Mouse (Mus musculus) embryonic facial prominence, embryonic 15.5 days (tissue): ENCODE data around the gene Nop16. TPM values are rescaled to one million over a fixed set of nuclear protein-coding genes. Genes with fewer than 3 reads are reported as not detected.

ENCODE experiments used
- ATAC-seq: fragments of 200-750 bp; cut with Nextera tagmentation; 2 replicates; pipeline ENCODE4 v1.8.0; 2017; ENCODE audit warnings: low read depth, moderate TSS enrichment; ENCODE audit not compliant: insufficient number of reproducible peaks, low FRiP score, low TSS enrichment
- H3K27ac ChIP-seq: fragments of 300-500 bp; sonication (generic); replicated peaks from 2 replicates; pipeline ENCODE4 v1.5.1; 2015; ENCODE audit warnings: mild to moderate bottlenecking, inconsistent platforms
- H3K27me3 ChIP-seq: fragments of 300-500 bp; sonication (generic); 2 replicates; pipeline ENCODE4 v1.6.1; 2015; ENCODE audit warnings: inconsistent platforms
- H3K36me3 ChIP-seq: fragments of 300-500 bp; sonication (generic); 2 replicates; pipeline ENCODE4 v1.6.1; 2015; ENCODE audit warnings: mild to moderate bottlenecking, inconsistent platforms
- H3K4me1 ChIP-seq: fragments of 300-500 bp; sonication (generic); 2 replicates; pipeline ENCODE4 v1.6.1; 2015; ENCODE audit warnings: inconsistent platforms
- H3K4me2 ChIP-seq: fragments of 300-500 bp; sonication (generic); replicated peaks from 2 replicates; pipeline ENCODE4 v1.6.1; 2015; ENCODE audit warnings: mild to moderate bottlenecking, inconsistent platforms
- H3K4me3 ChIP-seq: fragments of 300-500 bp; sonication (generic); replicated peaks from 2 replicates; pipeline ENCODE4 v1.5.1; 2015; ENCODE audit warnings: mild to moderate bottlenecking, inconsistent platforms
- H3K9ac ChIP-seq: fragments of 300-500 bp; sonication (generic); 2 replicates; pipeline ENCODE4 v1.6.1; 2015; ENCODE audit warnings: inconsistent platforms
- H3K9me3 ChIP-seq: fragments of 300-500 bp; sonication (generic); replicated peaks from 2 replicates; pipeline ENCODE4 v1.6.1; 2016; ENCODE audit warnings: inconsistent platforms
- WGBS: fragments of 180-500 bp; shearing (Covaris S2); methylation state at CpG from one replicate; pipeline ENCODE4 v1.1.7; 2015; 5-methylcytosine and 5-hydroxymethylcytosine counted together
- polyA plus RNA-seq: library from polyadenylated mRNA; unstranded; fragments of >200 nt; fragmentation: Nextera tagmentation; extraction: Ambion mirVana; gene quantifications from 2 replicates; pipeline ENCODE4 v1.2.1, GENCODE M21; 2015

Nop16 gene
- polyA plus RNA-seq, 1 experiment from 2014 or later: 88.1 TPM

GRCm38 (mm10) chr13:54610613-54610971, 20.7 kb upstream of the Nop16 start:
- 8% methylated on average over 13 of the region's 13 CpGs for WGBS
- H3K4me1 ChIP-seq: peaks cover 24% of the 10 kb centered on the region
- H3K27ac ChIP-seq: peak overlapping the region; percentile 72
- no peaks in the 10 kb centered on the region for H3K27me3 ChIP-seq
- no peak for ATAC-seq
- peak overlapping the region; percentile 77 for H3K4me3 ChIP-seq
- peak overlapping the region; percentile 92 for H3K4me2 ChIP-seq
- no peaks in the 10 kb centered on the region for H3K36me3 ChIP-seq
- no peaks in the 10 kb centered on the region for H3K9me3 ChIP-seq
- peak overlapping the region; percentile 73 for H3K9ac ChIP-seq

GRCm38 (mm10) chr13:54609301-54609700, 19.4 kb upstream of the Nop16 start:
- Histone ChIP-seq H3K27ac (peak overlapping the region; percentile 22; the same call in 1 of the 2 replicates), H3K4me3 (no peak overlapping the region), H3K9ac (no peak overlapping the region), H3K9me3 (no peaks in the 10 kb centered on the region), H3K27me3 (no peaks in the 10 kb centered on the region), H3K4me2 (peak overlapping the region; percentile 15; the same call in 1 of the 2 replicates), H3K4me1 (peaks cover 24% of the 10 kb centered on the region), H3K36me3 (peaks cover under 1% of the 10 kb centered on the region; the same call in 1 of the 2 replicates)
- 14% methylated on average over 1 of the region's 1 CpGs for WGBS
- no peak for ATAC-seq

GRCm38 (mm10) chr13:54608666-54609065, 18.8 kb upstream of the Nop16 start:
- Histone ChIP-seq H3K4me2 (peak overlapping the region; percentile 15; the same call in 1 of the 2 replicates), H3K9me3 (no peaks in the 10 kb centered on the region), H3K36me3 (peaks cover 3% of the 10 kb centered on the region; the same call in 1 of the 2 replicates), H3K4me3 (no peak overlapping the region), H3K27me3 (no peaks in the 10 kb centered on the region), H3K27ac (0 out of 2 replicates have a peak overlapping the region, but pooled peaks have one; percentile 22), H3K4me1 (peaks cover 24% of the 10 kb centered on the region), H3K9ac (no peak overlapping the region)
- ATAC-seq: no peak
- WGBS: 20% methylated on average over 8 of the region's 8 CpGs

GRCm38 (mm10) chr13:54608002-54608401, 18.1 kb upstream of the Nop16 start:
- no peak for ATAC-seq

GRCm38 (mm10) chr13:54607204-54607603, 17.3 kb upstream of the Nop16 start:
- no peak overlapping the region for H3K4me2 ChIP-seq
- WGBS: 67% methylated on average over 5 of the region's 5 CpGs
- no peak for ATAC-seq

More at GRCm38 (mm10) chr13:54608002-54608401, 18.1 kb upstream of the Nop16 start:
- Histone ChIP-seq H3K9ac (no peak overlapping the region), H3K36me3 (peaks cover 3% of the 10 kb centered on the region; the same call in 1 of the 2 replicates), H3K4me1 (peaks cover 24% of the 10 kb centered on the region), H3K27ac (no peak overlapping the region), H3K4me2 (no peak overlapping the region), H3K9me3 (no peaks in the 10 kb centered on the region), H3K4me3 (no peak overlapping the region), H3K27me3 (no peaks in the 10 kb centered on the region)
- 68% methylated on average over 3 of the region's 3 CpGs for WGBS

GRCm38 (mm10) chr13:54605426-54605825, 15.5 kb upstream of the Nop16 start:
- no peak for ATAC-seq
- H3K36me3 ChIP-seq: peaks cover 3% of the 10 kb centered on the region; the same call in 1 of the 2 replicates

More at GRCm38 (mm10) chr13:54607204-54607603, 17.3 kb upstream of the Nop16 start:
- Histone ChIP-seq H3K4me3 (no peak overlapping the region), H3K27ac (no peak overlapping the region), H3K4me1 (peaks cover 24% of the 10 kb centered on the region), H3K36me3 (peaks cover 3% of the 10 kb centered on the region; the same call in 1 of the 2 replicates), H3K9ac (no peak overlapping the region), H3K9me3 (no peaks in the 10 kb centered on the region), H3K27me3 (no peaks in the 10 kb centered on the region)

GRCm38 (mm10) chr13:54604221-54604620, 14.3 kb upstream of the Nop16 start:
- no peak for ATAC-seq
- Histone ChIP-seq H3K9ac (no peak overlapping the region), H3K9me3 (no peaks in the 10 kb centered on the region), H3K36me3 (peaks cover 9% of the 10 kb centered on the region), H3K27ac (no peak overlapping the region), H3K4me1 (peaks cover 10% of the 10 kb centered on the region), H3K4me3 (no peak overlapping the region), H3K27me3 (no peaks in the 10 kb centered on the region), H3K4me2 (no peak overlapping the region)
- 54% methylated on average over 4 of the region's 4 CpGs for WGBS

More at GRCm38 (mm10) chr13:54605426-54605825, 15.5 kb upstream of the Nop16 start:
- Histone ChIP-seq H3K27ac (no peak overlapping the region), H3K4me1 (peaks cover 18% of the 10 kb centered on the region), H3K4me2 (no peak overlapping the region), H3K4me3 (no peak overlapping the region), H3K9ac (no peak overlapping the region), H3K9me3 (no peaks in the 10 kb centered on the region), H3K27me3 (no peaks in the 10 kb centered on the region)
- WGBS: 63% methylated on average over 5 of the region's 5 CpGs

- ATAC-seq: no peak
- H3K9ac ChIP-seq: no peak overlapping the region
- H3K4me1 ChIP-seq: peaks cover 3% of the 10 kb centered on the region
- H3K9me3 ChIP-seq: no peaks in the 10 kb centered on the region
- H3K36me3 ChIP-seq: peaks cover 16% of the 10 kb centered on the region
- H3K27me3 ChIP-seq: no peaks in the 10 kb centered on the region
- no peak overlapping the region for H3K4me3 ChIP-seq
- H3K27ac ChIP-seq: no peak overlapping the region
- H3K4me2 ChIP-seq: no peak overlapping the region
Observed at GRCm38 (mm10) chr13:54603501-54603900, 13.6 kb upstream of the Nop16 start.

GRCm38 (mm10) chr13:54602639-54603111, 12.8 kb upstream of the Nop16 start:
- Histone ChIP-seq H3K4me1 (no peaks in the 10 kb centered on the region), H3K27ac (no peak overlapping the region), H3K9ac (no peak overlapping the region), H3K36me3 (peaks cover 19% of the 10 kb centered on the region), H3K9me3 (no peaks in the 10 kb centered on the region), H3K4me3 (no peak overlapping the region), H3K27me3 (no peaks in the 10 kb centered on the region), H3K4me2 (no peak overlapping the region)
- 54% methylated on average over 3 of the region's 3 CpGs for WGBS
- no peak for ATAC-seq

- ATAC-seq: no peak
Observed at GRCm38 (mm10) chr13:54598622-54599143, 8.8 kb upstream of the Nop16 start.

GRCm38 (mm10) chr13:54596870-54597269, 7.0 kb upstream of the Nop16 start:
- ATAC-seq: no peak
- no peak overlapping the region for H3K9ac ChIP-seq
- H3K4me2 ChIP-seq: no peak overlapping the region
- WGBS: 60% methylated on average over 5 of the region's 5 CpGs
- no peaks in the 10 kb centered on the region for H3K27me3 ChIP-seq
- H3K4me1 ChIP-seq: peaks cover 6% of the 10 kb centered on the region; the same call in 1 of the 2 replicates
- H3K4me3 ChIP-seq: no peak overlapping the region
- H3K36me3 ChIP-seq: peaks cover 36% of the 10 kb centered on the region
- H3K27ac ChIP-seq: no peak overlapping the region
- H3K9me3 ChIP-seq: no peaks in the 10 kb centered on the region

More at GRCm38 (mm10) chr13:54598622-54599143, 8.8 kb upstream of the Nop16 start:
- H3K4me2 ChIP-seq: no peak overlapping the region
- H3K27me3 ChIP-seq: no peaks in the 10 kb centered on the region
- no peak overlapping the region for H3K4me3 ChIP-seq
- no peak overlapping the region for H3K27ac ChIP-seq
- peaks cover 36% of the 10 kb centered on the region for H3K36me3 ChIP-seq
- no peak overlapping the region for H3K9ac ChIP-seq
- peaks cover 6% of the 10 kb centered on the region; the same call in 1 of the 2 replicates for H3K4me1 ChIP-seq
- WGBS: 85% methylated on average over 12 of the region's 12 CpGs
- no peaks in the 10 kb centered on the region for H3K9me3 ChIP-seq
